Mouse (Mus musculus): ENCODE results near the gene Med13.

The Med13 gene

GRCm38 (mm10) chr11:86356854-86357788 is at the start of gene Med13:
TSS of gene Med13 (minus strand) at chr11:86357602.
- DNase-seq, result peak; percentile 53

DNA sequence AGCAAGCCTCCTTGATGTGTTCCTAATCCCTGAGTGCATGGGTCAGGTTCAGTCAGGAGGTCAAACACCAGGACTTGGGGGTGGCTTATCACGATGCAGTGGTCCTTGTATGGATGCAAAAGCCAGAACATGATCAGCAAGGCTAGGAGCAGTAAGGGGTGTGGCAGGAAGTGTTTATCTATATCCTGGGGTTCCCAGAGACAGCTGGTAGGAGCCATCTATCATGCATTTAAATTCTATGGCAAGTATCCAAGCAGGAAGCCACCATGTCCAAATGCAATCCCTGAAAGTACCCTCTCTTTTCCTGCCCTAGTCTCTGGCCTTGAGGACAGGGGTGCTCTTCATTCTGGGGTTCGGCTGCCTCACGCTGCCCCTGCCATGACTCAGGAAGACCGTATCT is 47.2 kb upstream of the Med13 start:
- DNase-seq, result no peak

GRCm38 (mm10) chr11:86403845-86404244 is 46.4 kb upstream of the Med13 start:
- DNase-seq, result no peak

DNA sequence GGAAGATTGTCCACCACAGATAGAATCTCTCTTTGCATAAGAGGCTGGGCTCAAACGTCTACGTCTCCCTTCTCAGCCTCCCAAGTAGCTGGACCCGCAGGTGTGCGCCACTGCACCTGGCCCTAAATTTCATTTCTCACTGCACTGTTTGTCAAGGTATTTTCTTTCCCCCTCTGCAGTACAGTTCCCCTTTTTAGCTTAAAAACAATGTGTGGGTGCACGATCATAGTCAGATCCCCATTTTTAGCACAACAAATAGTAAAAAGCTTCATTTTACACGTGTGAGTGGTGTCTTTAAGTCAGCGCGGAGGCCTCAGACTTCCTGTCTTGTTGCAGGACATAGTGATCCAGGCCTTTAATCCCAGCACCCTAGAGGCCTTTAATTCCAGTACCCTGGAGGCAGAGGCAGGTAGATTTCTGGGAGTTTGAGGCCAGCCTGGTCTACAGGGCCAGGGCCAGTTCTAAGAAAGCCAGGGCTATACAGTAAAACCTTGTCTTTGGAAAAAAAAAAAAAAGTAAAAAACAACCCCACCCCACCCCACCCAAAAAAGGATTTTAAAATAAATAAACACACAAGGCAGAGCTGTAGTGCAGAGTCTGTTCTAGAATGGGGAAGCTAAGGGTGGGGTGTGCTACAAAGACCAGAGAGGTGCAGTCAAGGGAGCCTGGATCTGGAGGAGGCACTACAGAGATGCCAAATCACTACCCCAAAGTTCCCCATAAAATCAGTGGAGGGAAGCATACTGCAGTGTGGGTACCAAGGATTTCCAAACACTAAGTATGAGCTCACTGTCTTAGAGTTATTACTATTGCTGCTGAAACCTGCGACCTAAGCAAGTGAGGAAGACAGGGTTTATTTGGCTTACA is 42.1 kb upstream of the Med13 start:
- no peak for DNase-seq

DNA sequence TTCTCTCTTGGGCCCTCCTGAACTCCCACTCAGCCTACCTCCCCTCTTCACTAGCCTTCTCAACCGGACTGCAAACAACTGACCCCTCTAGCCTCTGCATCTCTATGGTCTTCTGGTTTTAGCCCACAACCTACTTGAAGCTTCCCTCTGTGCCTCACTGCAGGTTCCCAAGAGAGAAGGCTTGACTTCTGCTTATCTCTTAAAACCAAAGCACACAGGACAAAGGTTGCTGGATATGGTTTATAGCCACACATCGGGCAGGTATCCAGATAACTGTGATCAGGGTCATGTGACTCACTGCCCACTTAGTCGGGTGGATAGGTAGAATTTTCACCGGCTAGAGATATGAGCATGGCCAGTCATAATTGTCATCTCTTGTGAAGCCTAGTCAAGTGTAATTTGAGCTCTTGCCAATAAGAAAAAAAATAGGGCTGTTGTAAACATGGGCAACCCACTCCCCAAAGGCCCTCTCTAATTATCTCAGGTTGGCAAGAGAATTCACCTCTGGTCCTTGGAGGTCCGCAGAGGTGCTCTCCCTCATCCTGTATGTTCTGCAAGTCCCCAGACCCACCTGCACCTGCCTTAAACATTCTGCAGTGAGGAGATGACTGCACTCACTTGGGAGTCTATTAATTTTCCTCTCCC is 39.7 kb upstream of the Med13 start:
- no peak for DNase-seq

GRCm38 (mm10) chr11:86396518-86396917 is 39.1 kb upstream of the Med13 start:
- no peak for DNase-seq

DNA sequence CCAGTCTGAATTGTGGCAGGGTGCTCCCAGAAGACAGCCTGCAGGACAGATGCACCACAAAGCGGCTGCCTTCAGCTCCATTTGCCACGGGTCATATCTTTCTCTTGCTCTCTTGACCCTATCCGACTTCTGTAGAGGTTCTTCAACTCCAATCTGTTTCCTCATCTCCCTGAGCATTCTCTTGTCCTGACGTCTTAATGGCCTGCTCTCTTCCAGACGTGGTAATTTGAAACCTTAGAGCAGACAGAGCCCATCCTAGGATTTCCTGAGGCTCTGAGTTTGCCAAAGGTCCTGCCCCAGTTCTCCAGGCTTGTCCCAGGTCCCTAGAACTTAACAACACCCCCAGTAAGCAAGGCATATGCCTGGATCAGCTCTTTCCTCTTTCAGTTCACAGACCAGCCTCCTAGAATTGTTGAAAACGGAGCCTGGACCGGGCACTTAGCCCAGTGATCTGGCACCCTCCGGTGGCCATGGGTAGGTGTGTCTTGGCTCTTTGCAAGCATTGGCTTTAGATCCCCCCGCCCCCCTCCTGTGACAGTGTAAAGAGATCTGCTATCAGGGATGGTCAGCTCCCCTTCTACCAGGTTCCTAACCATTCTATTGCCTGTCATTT is 38.2 kb upstream of the Med13 start:
- no peak for DNase-seq

GRCm38 (mm10) chr11:86395100-86395499 is 37.7 kb upstream of the Med13 start:
- DNase-seq, result no peak

- no peak for DNase-seq
Measured at GRCm38 (mm10) chr11:86391687-86392086, 34.3 kb upstream of the Med13 start.

- DNase-seq, result no peak
Measured at GRCm38 (mm10) chr11:86390308-86390707, 32.9 kb upstream of the Med13 start.

GRCm38 (mm10) chr11:86389506-86389905 is 32.1 kb upstream of the Med13 start:
- DNase-seq, result no peak

DNA sequence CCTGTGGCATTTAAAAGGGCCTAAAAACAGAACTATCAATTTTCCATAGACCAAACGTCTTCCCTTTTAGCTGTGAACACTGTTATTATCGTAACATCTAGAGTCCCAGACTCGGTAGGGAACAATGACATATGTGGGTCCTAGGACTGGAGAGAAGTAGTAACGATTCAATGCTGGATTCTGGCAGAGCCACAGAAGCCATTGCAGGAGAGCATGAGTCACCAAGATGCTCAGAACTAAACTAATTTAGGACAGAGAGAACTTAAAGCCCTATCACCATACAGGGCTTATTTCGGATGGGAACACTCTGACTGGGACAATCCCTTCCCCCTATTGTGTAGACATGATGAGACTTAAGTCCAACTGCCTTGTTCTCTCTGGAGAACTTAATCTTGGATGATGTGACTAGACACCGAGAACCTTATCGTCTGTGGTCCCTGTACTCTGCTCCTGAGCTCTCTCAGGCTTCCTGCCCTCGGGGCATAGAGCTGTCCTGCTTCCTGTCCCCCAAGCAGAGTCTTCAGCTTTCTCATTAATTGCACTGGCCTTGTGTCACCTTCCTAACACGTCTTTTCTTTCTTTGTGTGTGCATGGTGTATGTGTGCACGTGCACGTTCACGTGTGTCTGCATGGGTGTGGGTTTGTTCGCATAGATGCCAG is 31.5 kb upstream of the Med13 start:
- no peak for DNase-seq

DNA sequence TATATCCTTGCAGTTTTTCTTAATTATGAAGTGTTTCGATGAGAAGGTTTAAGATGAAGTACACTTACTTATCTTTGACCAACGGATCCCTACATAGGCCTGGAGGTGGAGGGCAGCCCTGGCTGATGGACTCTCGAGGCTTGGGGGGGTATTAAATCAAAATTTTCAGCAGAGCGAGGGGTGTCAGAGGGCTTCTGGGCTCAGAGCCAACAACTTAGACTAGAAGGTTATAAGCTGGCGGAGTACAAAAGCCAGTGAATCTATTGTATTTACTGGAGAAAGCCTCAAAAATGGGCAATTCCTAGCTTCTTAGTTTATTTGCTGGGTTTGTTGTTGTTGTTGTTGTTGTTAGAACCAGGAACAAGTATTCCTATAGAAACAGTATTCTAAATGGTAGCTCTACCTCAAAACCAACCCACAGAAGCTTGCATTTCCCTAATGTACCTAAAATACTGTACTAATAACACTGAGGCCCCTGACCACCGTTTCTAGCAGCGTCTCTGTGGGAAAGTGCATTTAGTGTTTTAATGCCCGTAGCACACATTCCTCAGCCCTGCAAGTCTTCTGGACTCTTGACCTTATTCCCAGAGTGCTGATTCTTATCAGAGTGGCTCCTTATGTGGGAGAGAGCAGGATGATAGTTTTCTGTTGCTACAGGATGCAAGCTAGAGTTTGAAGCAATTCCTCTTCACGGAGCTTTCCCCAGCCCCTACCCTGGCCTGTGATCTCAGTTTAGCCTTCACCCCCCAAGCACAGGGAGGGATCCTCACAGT is 29.9 kb upstream of the Med13 start:
- no peak for DNase-seq

- DNase-seq, result no peak
Measured at GRCm38 (mm10) chr11:86386576-86386975, 29.2 kb upstream of the Med13 start.

GRCm38 (mm10) chr11:86385710-86386282 is 28.4 kb upstream of the Med13 start:
- no peak for DNase-seq

GRCm38 (mm10) chr11:86384141-86384540 is 26.7 kb upstream of the Med13 start:
- no peak for DNase-seq

- DNase-seq, result no peak
Measured at GRCm38 (mm10) chr11:86382520-86383157, 25.2 kb upstream of the Med13 start.

DNA sequence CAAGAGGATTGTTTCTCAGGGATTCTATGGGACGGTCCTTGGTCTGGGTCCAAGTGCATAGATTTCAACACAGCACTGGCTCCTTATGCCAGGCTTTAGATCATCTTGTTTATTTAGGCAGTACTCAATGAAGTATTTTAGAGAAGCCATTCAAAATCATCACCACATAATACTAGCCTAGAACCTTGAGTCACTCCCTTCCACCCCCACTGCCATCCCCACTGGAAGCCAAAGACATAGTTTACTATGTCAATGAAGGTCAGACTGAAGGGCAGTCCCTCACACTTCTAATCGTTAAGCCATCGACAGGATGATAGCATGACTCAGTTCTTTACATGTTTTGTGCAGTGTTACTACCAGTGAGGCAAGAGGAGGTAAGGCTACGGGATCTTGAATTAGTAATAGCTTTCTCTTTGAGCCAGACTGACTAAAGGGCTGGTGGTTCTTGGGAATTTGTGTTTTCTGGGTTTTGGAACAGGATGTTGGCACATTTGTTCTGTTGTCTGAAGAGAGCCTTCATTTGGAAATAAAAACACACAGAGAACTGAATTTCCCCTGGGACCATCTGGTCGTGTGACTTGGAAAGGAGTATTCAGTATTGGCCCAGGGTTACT is 24.2 kb upstream of the Med13 start:
- no peak for DNase-seq

- peak; percentile 40 for DNase-seq
Measured at GRCm38 (mm10) chr11:86380521-86381238, 23.3 kb upstream of the Med13 start.

All from right cerebral cortex, adult 18-20 months (tissue).